Mouse (Mus musculus) embryonic facial prominence, embryonic 14.5 days (tissue): Measurements from ENCODE around the gene Fmnl2. TPM values are rescaled to one million over a fixed set of nuclear protein-coding genes. Genes with fewer than 3 reads are reported as not detected.
A peak's percentile ranks its signal among the peaks of the same experiment; 100 is the strongest.

Experiments
- ATAC-seq: fragments of 200-750 bp; cut with Nextera tagmentation; 2 replicates; pipeline ENCODE4 v1.8.0; 2017; ENCODE audit warnings: low read depth, moderate number of reproducible peaks, moderate TSS enrichment
- DNase-seq: peaks from one replicate; pipeline ENCODE4 v3.0.0-alpha.2; 2015; ENCODE audit warnings: low spot score
- H3K27ac ChIP-seq: fragments of 300-500 bp; sonication (generic); replicated peaks from 2 replicates; pipeline ENCODE4 v1.5.1; 2014; ENCODE audit warnings: low read depth, mild to moderate bottlenecking, low read length, moderate library complexity
- H3K27me3 ChIP-seq: fragments of 300-500 bp; sonication (generic); replicated peaks from 2 replicates; pipeline ENCODE4 v1.6.1; 2014; ENCODE audit warnings: low read length; ENCODE audit not compliant: control insufficient read depth, insufficient read depth
- H3K36me3 ChIP-seq: fragments of 300-500 bp; sonication (generic); 2 replicates; pipeline ENCODE4 v1.6.1; 2014; ENCODE audit warnings: low read length, mixed read lengths; ENCODE audit not compliant: control insufficient read depth, insufficient read depth
- H3K4me1 ChIP-seq: fragments of 300-500 bp; sonication (generic); 2 replicates; pipeline ENCODE4 v1.6.1; 2014; ENCODE audit warnings: antibody characterized with exemption, low read length; ENCODE audit not compliant: control insufficient read depth, insufficient read depth
- H3K4me2 ChIP-seq: fragments of 300-500 bp; sonication (generic); 2 replicates; pipeline ENCODE4 v1.6.1; 2014; ENCODE audit warnings: low read depth, mild to moderate bottlenecking, low read length, moderate library complexity, mixed read lengths
- H3K4me3 ChIP-seq: fragments of 300-500 bp; sonication (generic); 2 replicates; pipeline ENCODE4 v1.5.1; 2014; ENCODE audit warnings: low read depth, mild to moderate bottlenecking, low read length
- H3K9ac ChIP-seq: fragments of 300-500 bp; sonication (generic); 2 replicates; pipeline ENCODE4 v1.6.1; 2014; ENCODE audit warnings: low read depth, mild to moderate bottlenecking, low read length, moderate library complexity, mixed read lengths
- H3K9me3 ChIP-seq: fragments of 300-500 bp; sonication (generic); 2 replicates; pipeline ENCODE4 v1.6.1; 2016; ENCODE audit warnings: low read length; ENCODE audit not compliant: control insufficient read depth
- WGBS: fragments of 180-500 bp; shearing (Covaris S2); extraction: QIAGEN DNeasy Blood & Tissue Kit; methylation state at CpG from one replicate; pipeline ENCODE4 v1.1.7; 2014; 5-methylcytosine and 5-hydroxymethylcytosine counted together
- polyA plus RNA-seq: library from polyadenylated mRNA; unstranded; fragments of >200 nt; fragmentation: Nextera tagmentation; extraction: Ambion mirVana; gene quantifications from 2 replicates; pipeline ENCODE4 v1.2.1, GENCODE M21; 2014

Gene Fmnl2
- polyA plus RNA-seq, 1 experiment from 2014 or later, result 10.4 TPM

- peak overlapping the region; percentile 38 for H3K9ac ChIP-seq
These were observed 101.6 kb downstream of the Fmnl2 start for GRCm38 (mm10) chr2:52959291-52959621.

GRCm38 (mm10) chr2:52959982-52960381, 102.3 kb downstream of the Fmnl2 start:
- Histone ChIP-seq H3K9me3 (no peaks in the 10 kb centered on the region), H3K27me3 (no peaks in the 10 kb centered on the region), H3K4me2 (no peak overlapping the region), H3K9ac (0 out of 2 replicates have a peak overlapping the region, but pooled peaks have one; percentile 38), H3K4me3 (no peak overlapping the region), H3K36me3 (no peaks in the 10 kb centered on the region), H3K27ac (no peak overlapping the region), H3K4me1 (peaks cover 56% of the 10 kb centered on the region)
- 41% methylated on average over 3 of the region's 3 CpGs for WGBS
- no peak for DNase-seq
- no peak for ATAC-seq

More at GRCm38 (mm10) chr2:52959291-52959621, 101.6 kb downstream of the Fmnl2 start:
- Histone ChIP-seq H3K9me3 (no peaks in the 10 kb centered on the region; the same call in 1 of the 2 replicates), H3K27me3 (no peaks in the 10 kb centered on the region), H3K4me2 (peak overlapping the region; percentile 46), H3K4me1 (peaks cover 49% of the 10 kb centered on the region), H3K27ac (peak overlapping the region; percentile 54), H3K4me3 (no peak overlapping the region), H3K36me3 (no peaks in the 10 kb centered on the region)
- DNase-seq, result no peak
- ATAC-seq, result no peak

- peak; percentile 3 for DNase-seq
- Histone ChIP-seq H3K9ac (no peak overlapping the region), H3K4me2 (no peak overlapping the region), H3K36me3 (no peaks in the 10 kb centered on the region), H3K9me3 (no peaks in the 10 kb centered on the region), H3K4me3 (no peak overlapping the region), H3K4me1 (peaks cover 61% of the 10 kb centered on the region), H3K27ac (0 out of 2 replicates have a peak overlapping the region, but pooled peaks have one; percentile 10), H3K27me3 (no peaks in the 10 kb centered on the region)
- 46% methylated on average over 2 of the region's 2 CpGs for WGBS
- no peak for ATAC-seq
These were observed 103.0 kb downstream of the Fmnl2 start for GRCm38 (mm10) chr2:52960697-52961096.

GRCm38 (mm10) chr2:52963439-52963838, 105.8 kb downstream of the Fmnl2 start:
- ATAC-seq (peak; percentile 51; the same call in 1 of the 2 replicates), DNase-seq (peak; percentile 34)
- no peaks in the 10 kb centered on the region for H3K36me3 ChIP-seq
- WGBS, result 67% methylated on average over 1 of the region's 1 CpGs
- H3K27me3 ChIP-seq, result no peaks in the 10 kb centered on the region
- no peak overlapping the region for H3K9ac ChIP-seq
- H3K4me1 ChIP-seq, result peaks cover 63% of the 10 kb centered on the region
- H3K4me2 ChIP-seq, result no peak overlapping the region
- no peak overlapping the region for H3K4me3 ChIP-seq
- no peak overlapping the region for H3K27ac ChIP-seq
- no peaks in the 10 kb centered on the region for H3K9me3 ChIP-seq

GRCm38 (mm10) chr2:52964386-52964928, 106.8 kb downstream of the Fmnl2 start:
- Histone ChIP-seq H3K36me3 (no peaks in the 10 kb centered on the region), H3K4me1 (peaks cover 63% of the 10 kb centered on the region), H3K9ac (no peak overlapping the region), H3K4me2 (no peak overlapping the region), H3K27ac (peak overlapping the region; percentile 41; the same call in 1 of the 2 replicates), H3K27me3 (no peaks in the 10 kb centered on the region), H3K4me3 (no peak overlapping the region), H3K9me3 (no peaks in the 10 kb centered on the region)
- ATAC-seq (no peak), DNase-seq (peak; percentile 6)
- 20% methylated on average over 7 of the region's 7 CpGs for WGBS

GRCm38 (mm10) chr2:52966227-52966626, 108.6 kb downstream of the Fmnl2 start:
- 57% methylated on average over 5 of the region's 5 CpGs for WGBS
- H3K4me2 ChIP-seq, result no peak overlapping the region
- DNase-seq, result peak; percentile 51
- no peaks in the 10 kb centered on the region for H3K36me3 ChIP-seq
- H3K4me3 ChIP-seq, result no peak overlapping the region
- H3K4me1 ChIP-seq, result peaks cover 57% of the 10 kb centered on the region
- no peaks in the 10 kb centered on the region for H3K9me3 ChIP-seq
- no peak for ATAC-seq
- H3K27ac ChIP-seq, result no peak overlapping the region
- H3K9ac ChIP-seq, result no peak overlapping the region
- H3K27me3 ChIP-seq, result no peaks in the 10 kb centered on the region

- WGBS, result 86% methylated on average over 12 of the region's 12 CpGs
- Histone ChIP-seq H3K4me1 (peaks cover 57% of the 10 kb centered on the region), H3K4me3 (no peak overlapping the region), H3K27ac (no peak overlapping the region), H3K9ac (no peak overlapping the region), H3K9me3 (no peaks in the 10 kb centered on the region), H3K27me3 (no peaks in the 10 kb centered on the region), H3K36me3 (no peaks in the 10 kb centered on the region), H3K4me2 (no peak overlapping the region)
- no peak for ATAC-seq
- DNase-seq, result no peak
These were observed 109.3 kb downstream of the Fmnl2 start for GRCm38 (mm10) chr2:52966820-52967460.

- H3K27ac ChIP-seq, result no peak overlapping the region
- 91% methylated on average over 5 of the region's 5 CpGs for WGBS
- no peak for ATAC-seq
These were observed 109.8 kb downstream of the Fmnl2 start for GRCm38 (mm10) chr2:52967461-52967823.

GRCm38 (mm10) chr2:52968884-52969283, 111.2 kb downstream of the Fmnl2 start:
- H3K4me3 ChIP-seq, result no peak overlapping the region
- no peaks in the 10 kb centered on the region for H3K27me3 ChIP-seq
- ATAC-seq (peak; percentile 34; the same call in 1 of the 2 replicates), DNase-seq (peak; percentile 72)
- no peaks in the 10 kb centered on the region for H3K9me3 ChIP-seq
- H3K4me2 ChIP-seq, result no peak overlapping the region
- H3K9ac ChIP-seq, result no peak overlapping the region
- H3K36me3 ChIP-seq, result no peaks in the 10 kb centered on the region
- peak overlapping the region; percentile 79 for H3K27ac ChIP-seq
- 31% methylated on average over 2 of the region's 2 CpGs for WGBS
- H3K4me1 ChIP-seq, result peaks cover 49% of the 10 kb centered on the region

More at GRCm38 (mm10) chr2:52967461-52967823, 109.8 kb downstream of the Fmnl2 start:
- Histone ChIP-seq H3K36me3 (no peaks in the 10 kb centered on the region), H3K4me1 (peaks cover 57% of the 10 kb centered on the region), H3K27me3 (no peaks in the 10 kb centered on the region), H3K4me2 (no peak overlapping the region), H3K9me3 (no peaks in the 10 kb centered on the region), H3K9ac (no peak overlapping the region), H3K4me3 (no peak overlapping the region)
- no peak for DNase-seq
